Mouse (Mus musculus): ENCODE measurements around the gene Ikzf3. TPM values are rescaled to one million over a fixed set of nuclear protein-coding genes. Genes with fewer than 3 reads are reported as not detected.

The Ikzf3 gene
- polyA plus RNA-seq, 1 experiment from 2014 or later: 0.07 TPM

GRCm38 (mm10) chr11:98555124-98555700 lies 9.4 kb upstream of the Ikzf3 start:
- DNase-seq (ENCODE audit: low spot score): no peak
- Histone ChIP-seq H3K4me3 (no peak overlapping the region), H3K27me3 (ENCODE audit: insufficient read depth, poor library complexity, severe bottlenecking) (peaks cover 8% of the 10 kb centered on the region), H3K36me3 (no peaks in the 10 kb centered on the region), H3K4me1 (replicated peaks) (peaks cover 12% of the 10 kb centered on the region), H3K9me3 (no peaks in the 10 kb centered on the region; the same call in 1 of the 2 replicates), H3K27ac (no peak overlapping the region)
- 69% methylated on average over 12 of the region's 12 CpGs for WGBS

GRCm38 (mm10) chr11:98553966-98554365 lies 8.1 kb upstream of the Ikzf3 start:
- no peak for DNase-seq (ENCODE audit: low spot score)
- Histone ChIP-seq H3K4me3 (no peak overlapping the region), H3K27ac (no peak overlapping the region), H3K27me3 (ENCODE audit: insufficient read depth, poor library complexity, severe bottlenecking) (peaks cover 20% of the 10 kb centered on the region), H3K9me3 (no peaks in the 10 kb centered on the region; the same call in 1 of the 2 replicates), H3K36me3 (no peaks in the 10 kb centered on the region), H3K4me1 (replicated peaks) (peaks cover 12% of the 10 kb centered on the region)
- WGBS: 89% methylated on average over 4 of the region's 4 CpGs

- Histone ChIP-seq H3K4me3 (peak within 1 kb of the TSS; percentile 67), H3K27ac (peak within 1 kb of the TSS; percentile 90), H3K36me3 (no peaks in the 10 kb centered on the region), H3K4me1 (replicated peaks) (peaks cover 12% of the 10 kb centered on the region), H3K27me3 (ENCODE audit: insufficient read depth, poor library complexity, severe bottlenecking) (peaks cover 48% of the 10 kb centered on the region), H3K9me3 (no peaks in the 10 kb centered on the region; the same call in 1 of the 2 replicates)
- peak; percentile 93 for DNase-seq (ENCODE audit: low spot score)
- WGBS: 2% methylated on average over 51 of the region's 51 CpGs
These were observed 5.4 kb upstream of the Ikzf3 start, which contains the start of gene Zpbp2 for GRCm38 (mm10) chr11:98550975-98551828. TSS of gene Zpbp2 (plus strand) at chr11:98551097.

- H3K27me3 ChIP-seq (ENCODE audit: insufficient read depth, poor library complexity, severe bottlenecking): peaks cover 55% of the 10 kb centered on the region
- peak overlapping the region; percentile 67 for H3K4me3 ChIP-seq
- H3K27ac ChIP-seq: peak overlapping the region; percentile 90
- H3K4me1 ChIP-seq (replicated peaks): peaks cover 17% of the 10 kb centered on the region
- 19% methylated on average over 20 of the region's 20 CpGs for WGBS
- no peak for DNase-seq (ENCODE audit: low spot score)
- H3K36me3 ChIP-seq: no peaks in the 10 kb centered on the region
- no peaks in the 10 kb centered on the region; the same call in 1 of the 2 replicates for H3K9me3 ChIP-seq
These were observed 4.6 kb upstream of the Ikzf3 start for GRCm38 (mm10) chr11:98550311-98550974.

GRCm38 (mm10) chr11:98549363-98549762 lies 3.5 kb upstream of the Ikzf3 start:
- Histone ChIP-seq H3K4me1 (replicated peaks) (peaks cover 20% of the 10 kb centered on the region), H3K27me3 (ENCODE audit: insufficient read depth, poor library complexity, severe bottlenecking) (peaks cover 66% of the 10 kb centered on the region)
- WGBS: 69% methylated on average over 4 of the region's 4 CpGs

GRCm38 (mm10) chr11:98547308-98547693 lies 1.5 kb upstream of the Ikzf3 start:
- WGBS: 60% methylated on average over 3 of the region's 3 CpGs
- Histone ChIP-seq H3K4me1 (replicated peaks) (peaks cover 20% of the 10 kb centered on the region), H3K27ac (no peak overlapping the region), H3K9me3 (no peaks in the 10 kb centered on the region), H3K27me3 (ENCODE audit: insufficient read depth, poor library complexity, severe bottlenecking) (peaks cover 87% of the 10 kb centered on the region), H3K36me3 (no peaks in the 10 kb centered on the region), H3K4me3 (no peak overlapping the region)
- DNase-seq (ENCODE audit: low spot score): no peak

More at GRCm38 (mm10) chr11:98549363-98549762, 3.5 kb upstream of the Ikzf3 start:
- Histone ChIP-seq H3K9me3 (no peaks in the 10 kb centered on the region; the same call in 1 of the 2 replicates), H3K4me3 (no peak overlapping the region), H3K36me3 (no peaks in the 10 kb centered on the region), H3K27ac (no peak overlapping the region)
- no peak for DNase-seq (ENCODE audit: low spot score)

- 42% methylated on average over 12 of the region's 12 CpGs for WGBS
- peaks cover 20% of the 10 kb centered on the region for H3K4me1 ChIP-seq (replicated peaks)
- no peak overlapping the region for H3K4me3 ChIP-seq
- peaks cover 93% of the 10 kb centered on the region for H3K27me3 ChIP-seq (ENCODE audit: insufficient read depth, poor library complexity, severe bottlenecking)
- H3K27ac ChIP-seq: no peak overlapping the region
- H3K36me3 ChIP-seq: no peaks in the 10 kb centered on the region
- H3K9me3 ChIP-seq: no peaks in the 10 kb centered on the region
- peak; percentile 12 for DNase-seq (ENCODE audit: low spot score)
These were observed 887 bp upstream of the Ikzf3 start for GRCm38 (mm10) chr11:98546529-98547307.

GRCm38 (mm10) chr11:98544890-98545677 lies 747 bp downstream of the Ikzf3 start:
- peaks cover 92% of the 10 kb centered on the region for H3K27me3 ChIP-seq (ENCODE audit: insufficient read depth, poor library complexity, severe bottlenecking)
- peak; percentile 6 for DNase-seq (ENCODE audit: low spot score)
- 0 out of 2 replicates have a peak, but pooled peaks cover 3% of the 10 kb centered on the region for H3K9me3 ChIP-seq
- peak overlapping the region; percentile 56 for H3K4me3 ChIP-seq
- peaks cover 8% of the 10 kb centered on the region for H3K4me1 ChIP-seq (replicated peaks)
- no peaks in the 10 kb centered on the region for H3K36me3 ChIP-seq
- 4% methylated on average over 16 of the region's 16 CpGs for WGBS
- H3K27ac ChIP-seq: no peak overlapping the region

GRCm38 (mm10) chr11:98543414-98543813 lies 2.4 kb downstream of the Ikzf3 start:
- Histone ChIP-seq H3K36me3 (no peaks in the 10 kb centered on the region), H3K27me3 (ENCODE audit: insufficient read depth, poor library complexity, severe bottlenecking) (peaks cover 75% of the 10 kb centered on the region), H3K27ac (no peak overlapping the region), H3K9me3 (peaks cover 6% of the 10 kb centered on the region; the same call in 1 of the 2 replicates), H3K4me1 (replicated peaks) (peaks cover 8% of the 10 kb centered on the region), H3K4me3 (no peak overlapping the region)
- 77% methylated on average over 1 of the region's 1 CpGs for WGBS
- no peak for DNase-seq (ENCODE audit: low spot score)

GRCm38 (mm10) chr11:98542553-98542952 lies 3.3 kb downstream of the Ikzf3 start:
- Histone ChIP-seq H3K27me3 (ENCODE audit: insufficient read depth, poor library complexity, severe bottlenecking) (peaks cover 67% of the 10 kb centered on the region), H3K4me1 (replicated peaks) (peaks cover 8% of the 10 kb centered on the region), H3K4me3 (no peak overlapping the region), H3K27ac (no peak overlapping the region), H3K36me3 (no peaks in the 10 kb centered on the region), H3K9me3 (peaks cover 6% of the 10 kb centered on the region; the same call in 1 of the 2 replicates)
- WGBS: 76% methylated on average over 8 of the region's 8 CpGs
- DNase-seq (ENCODE audit: low spot score): no peak

GRCm38 (mm10) chr11:98540319-98540718 lies 5.5 kb downstream of the Ikzf3 start:
- Histone ChIP-seq H3K36me3 (no peaks in the 10 kb centered on the region), H3K4me1 (replicated peaks) (peaks cover 2% of the 10 kb centered on the region), H3K27ac (no peak overlapping the region), H3K4me3 (no peak overlapping the region), H3K9me3 (peaks cover 6% of the 10 kb centered on the region; the same call in 1 of the 2 replicates), H3K27me3 (ENCODE audit: insufficient read depth, poor library complexity, severe bottlenecking) (peaks cover 44% of the 10 kb centered on the region)
- WGBS: 82% methylated on average over 5 of the region's 5 CpGs
- DNase-seq (ENCODE audit: low spot score): no peak

All from hindbrain, embryonic 10.5 days (tissue).